Mouse (Mus musculus): ENCODE data around the gene Fgf15.

Gene Fgf15

GRCm38 (mm10) chr7:144896294-144897218 lies at the start of gene Fgf15:
Gene Fgf15 (plus strand): TSS chr7:144896531.
- no peak for DNase-seq (ENCODE audit: low spot score)

- no peak for DNase-seq (ENCODE audit: low spot score)
Observed at GRCm38 (mm10) chr7:144847067-144847466, 49.3 kb upstream of the Fgf15 start, which contains the start of gene Fgf4. Gene Fgf4 (plus strand): TSS chr7:144847367.

- DNase-seq (ENCODE audit: low spot score), result no peak
Observed at GRCm38 (mm10) chr7:144851321-144851720, 45.0 kb upstream of the Fgf15 start.

GRCm38 (mm10) chr7:144854966-144855365 lies 41.4 kb upstream of the Fgf15 start:
- no peak for DNase-seq (ENCODE audit: low spot score)

- no peak for DNase-seq (ENCODE audit: low spot score)
Observed at GRCm38 (mm10) chr7:144857158-144857557, 39.2 kb upstream of the Fgf15 start.

GRCm38 (mm10) chr7:144857826-144858342 lies 38.4 kb upstream of the Fgf15 start:
- DNase-seq (ENCODE audit: low spot score), result no peak

GRCm38 (mm10) chr7:144858702-144859101 lies 37.6 kb upstream of the Fgf15 start:
- DNase-seq (ENCODE audit: low spot score), result no peak

- DNase-seq (ENCODE audit: low spot score), result no peak
Observed at GRCm38 (mm10) chr7:144861056-144861768, 35.1 kb upstream of the Fgf15 start.

- DNase-seq (ENCODE audit: low spot score), result no peak
Observed at GRCm38 (mm10) chr7:144861769-144862070, 34.6 kb upstream of the Fgf15 start.

- DNase-seq (ENCODE audit: low spot score), result no peak
Observed at GRCm38 (mm10) chr7:144862126-144862525, 34.2 kb upstream of the Fgf15 start.

- DNase-seq (ENCODE audit: low spot score), result no peak
Observed at GRCm38 (mm10) chr7:144862712-144863111, 33.6 kb upstream of the Fgf15 start.

GRCm38 (mm10) chr7:144863196-144863595 lies 33.1 kb upstream of the Fgf15 start:
- DNase-seq (ENCODE audit: low spot score), result no peak

- DNase-seq (ENCODE audit: low spot score), result no peak
Observed at GRCm38 (mm10) chr7:144864160-144864670, 32.1 kb upstream of the Fgf15 start.

GRCm38 (mm10) chr7:144867161-144867560 lies 29.2 kb upstream of the Fgf15 start:
- DNase-seq (ENCODE audit: low spot score), result no peak

- no peak for DNase-seq (ENCODE audit: low spot score)
Observed at GRCm38 (mm10) chr7:144867602-144868001, 28.7 kb upstream of the Fgf15 start.

- no peak for DNase-seq (ENCODE audit: low spot score)
Observed at GRCm38 (mm10) chr7:144872420-144872819, 23.9 kb upstream of the Fgf15 start.

- no peak for DNase-seq (ENCODE audit: low spot score)
Observed at GRCm38 (mm10) chr7:144873160-144873559, 23.2 kb upstream of the Fgf15 start.

GRCm38 (mm10) chr7:144874226-144874625 lies 22.1 kb upstream of the Fgf15 start:
- no peak for DNase-seq (ENCODE audit: low spot score)

GRCm38 (mm10) chr7:144878401-144878800 lies 17.9 kb upstream of the Fgf15 start:
- DNase-seq (ENCODE audit: low spot score), result no peak

GRCm38 (mm10) chr7:144883106-144883505 lies 13.2 kb upstream of the Fgf15 start:
- no peak for DNase-seq (ENCODE audit: low spot score)

- no peak for DNase-seq (ENCODE audit: low spot score)
Observed at GRCm38 (mm10) chr7:144887672-144888071, 8.7 kb upstream of the Fgf15 start.

GRCm38 (mm10) chr7:144888564-144889299 lies 7.6 kb upstream of the Fgf15 start:
- no peak for DNase-seq (ENCODE audit: low spot score)

Data from lung, postnatal 25 days (tissue).